Mouse (Mus musculus) liver, embryonic 13.5 days (tissue): ENCODE results near the gene Fam131c. TPM values are rescaled to one million over a fixed set of nuclear protein-coding genes. Genes with fewer than 3 reads are reported as not detected.
A peak's percentile ranks its signal among the peaks of the same experiment; 100 is the strongest.

Source experiments
- ATAC-seq: fragments of 200-750 bp; cut with Nextera tagmentation; 2 replicates; pipeline ENCODE4 v1.8.0; 2017; ENCODE audit warnings: low read depth, mild to moderate bottlenecking, moderate number of reproducible peaks, moderate library complexity
- DNase-seq: peaks from one replicate; pipeline ENCODE4 v3.0.0; 2022
- H3K27ac ChIP-seq: fragments of 300-500 bp; sonication (generic); 2 replicates; pipeline ENCODE4 v1.5.1; 2015; ENCODE audit warnings: moderate library complexity, mild to moderate bottlenecking, inconsistent platforms
- H3K27me3 ChIP-seq: fragments of 300-500 bp; sonication (generic); 2 replicates; pipeline ENCODE4 v1.6.1; 2015; ENCODE audit warnings: mild to moderate bottlenecking, inconsistent platforms
- H3K36me3 ChIP-seq: fragments of 300-500 bp; sonication (generic); 2 replicates; pipeline ENCODE4 v1.6.1; 2015; ENCODE audit warnings: mild to moderate bottlenecking, inconsistent platforms
- H3K4me1 ChIP-seq: fragments of 300-500 bp; sonication (generic); replicated peaks from 2 replicates; pipeline ENCODE4 v1.6.1; 2015; ENCODE audit warnings: inconsistent platforms
- H3K4me2 ChIP-seq: fragments of 300-500 bp; sonication (generic); 2 replicates; pipeline ENCODE4 v1.6.1; 2015; ENCODE audit warnings: inconsistent platforms, mild to moderate bottlenecking, moderate library complexity
- H3K4me3 ChIP-seq: fragments of 300-500 bp; sonication (generic); replicated peaks from 2 replicates; pipeline ENCODE4 v1.5.1; 2015; ENCODE audit warnings: mild to moderate bottlenecking, inconsistent platforms
- H3K9ac ChIP-seq: fragments of 300-500 bp; sonication (generic); 2 replicates; pipeline ENCODE4 v1.6.1; 2015; ENCODE audit warnings: mild to moderate bottlenecking, inconsistent platforms
- H3K9me3 ChIP-seq: fragments of 300-500 bp; sonication (generic); replicated peaks from 2 replicates; pipeline ENCODE4 v1.6.1; 2016; ENCODE audit warnings: inconsistent platforms
- WGBS: fragments of 180-500 bp; shearing (Covaris S2); methylation state at CpG from one replicate; pipeline ENCODE4 v1.1.7; 2015; ENCODE audit not compliant: insufficient replicate concordance; 5-methylcytosine and 5-hydroxymethylcytosine counted together
- polyA plus RNA-seq: library from polyadenylated mRNA; unstranded; fragments of >200 nt; fragmentation: Nextera tagmentation; extraction: Ambion mirVana; gene quantifications from 2 replicates; pipeline ENCODE4 v1.2.1, GENCODE M21; 2015

Fam131c gene
- polyA plus RNA-seq, 1 experiment from 2014 or later, result 0.09 TPM

DNA sequence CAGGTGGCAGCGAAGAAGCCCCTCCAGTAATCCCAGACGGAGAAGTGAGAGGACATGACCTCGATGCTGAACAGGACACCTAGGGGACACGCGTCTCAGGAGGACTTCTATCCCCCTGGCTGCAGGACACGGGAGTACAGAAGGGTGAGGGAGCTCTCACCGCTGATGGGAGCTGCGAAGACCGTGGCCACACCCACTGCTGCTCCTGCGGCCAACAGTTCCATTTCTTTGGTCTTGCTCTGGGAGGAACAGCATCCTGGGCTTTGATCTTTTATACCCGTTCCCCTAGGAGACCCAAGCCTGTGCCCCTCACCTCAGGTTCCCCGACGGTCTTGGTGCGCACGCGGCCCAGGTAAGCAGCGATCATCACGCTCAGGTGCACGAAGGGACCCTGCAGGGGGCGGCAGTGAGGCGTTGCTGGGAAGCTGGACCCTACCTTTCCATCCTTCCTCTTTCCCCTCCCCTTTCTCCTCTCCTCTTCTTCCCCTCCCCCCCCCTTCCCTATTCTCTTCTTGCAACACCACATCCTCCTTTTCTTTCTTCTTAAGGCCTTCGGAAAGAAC, 43.5 kb downstream of the Fam131c start:
- Histone ChIP-seq H3K27ac (no peak overlapping the region), H3K9ac (no peak overlapping the region), H3K27me3 (peaks cover 12% of the 10 kb centered on the region; the same call in 1 of the 2 replicates), H3K36me3 (no peaks in the 10 kb centered on the region), H3K9me3 (no peaks in the 10 kb centered on the region), H3K4me3 (no peak overlapping the region), H3K4me1 (no peaks in the 10 kb centered on the region), H3K4me2 (no peak overlapping the region)
- whole genome bisulfite sequencing, result 25% methylated on average over 22 of the region's 22 CpGs
- ATAC-seq (no peak), DNase-seq (no peak)

DNA sequence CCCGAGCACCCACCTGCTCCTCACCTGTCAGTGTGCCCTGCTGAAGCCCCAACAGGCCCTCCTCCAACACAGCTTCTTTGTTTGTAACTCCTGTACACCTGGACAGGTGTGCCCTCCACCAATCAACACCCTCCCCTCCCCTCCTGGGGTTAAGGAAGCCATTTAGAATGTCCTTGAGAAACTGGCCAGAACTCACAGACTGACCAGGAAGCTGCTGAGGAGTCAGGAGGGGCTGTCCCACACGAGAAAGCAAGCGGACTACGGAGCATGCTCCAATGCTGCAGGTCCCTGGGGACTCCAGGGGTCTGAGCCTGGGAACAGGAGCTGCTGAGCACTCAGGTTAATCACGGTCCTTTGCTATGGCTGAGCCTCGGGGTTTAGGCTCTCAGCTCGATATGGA, 47.9 kb downstream of the Fam131c start, which contains the start of gene Clcnkb:
TSS of gene Clcnkb (minus strand) at position 91 of the 400 bp plus-strand sequence.
- Histone ChIP-seq H3K9me3 (no peaks in the 10 kb centered on the region), H3K27me3 (peaks cover 9% of the 10 kb centered on the region; the same call in 1 of the 2 replicates), H3K27ac (no peak within 1 kb of the TSS), H3K4me3 (no peak within 1 kb of the TSS), H3K9ac (no peak within 1 kb of the TSS), H3K36me3 (no peaks in the 10 kb centered on the region), H3K4me2 (no peak within 1 kb of the TSS), H3K4me1 (peaks cover 7% of the 10 kb centered on the region)
- no peak for DNase-seq
- no peak for ATAC-seq
- WGBS, result 45% methylated on average over 7 of the region's 7 CpGs

DNA sequence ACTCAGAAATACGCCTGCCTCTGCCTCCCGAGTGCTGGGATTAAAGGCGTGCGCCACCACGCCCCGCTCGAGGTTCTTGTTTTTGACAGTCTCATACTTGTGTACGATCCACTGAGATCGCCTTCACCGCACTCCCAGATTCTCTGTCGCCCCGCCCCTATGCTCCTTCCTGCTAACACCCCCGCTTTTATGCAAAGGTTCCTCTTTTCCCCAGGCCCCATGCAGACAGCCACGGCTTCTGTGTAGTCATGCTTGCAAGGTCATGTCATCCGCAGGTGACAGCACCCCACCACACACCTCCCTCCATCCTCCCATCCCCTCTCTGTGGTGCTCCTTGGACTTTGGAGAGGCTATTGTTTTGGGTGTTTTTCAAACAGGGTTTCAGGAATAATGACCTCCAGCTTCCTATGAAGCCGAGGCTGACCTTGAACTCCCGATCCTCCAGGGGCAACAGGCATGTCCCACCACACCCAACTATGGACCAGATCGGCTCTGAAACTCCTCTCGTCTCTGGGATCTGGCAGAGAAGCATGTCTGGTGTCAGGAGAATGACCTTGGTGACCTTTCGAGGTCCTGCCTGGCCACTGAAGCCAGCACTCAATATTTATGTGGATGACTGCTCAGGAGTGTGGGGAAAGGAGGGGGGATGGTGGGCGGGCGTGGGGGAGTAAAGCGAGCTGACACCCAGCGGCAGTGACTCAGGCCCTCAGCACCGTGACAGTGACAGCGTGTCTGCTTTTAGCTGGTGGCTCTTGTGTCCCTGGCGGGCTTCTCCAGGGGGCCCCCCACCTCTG, 51.6 kb downstream of the Fam131c start:
- peaks cover 32% of the 10 kb centered on the region for H3K27me3 ChIP-seq
- H3K4me3 ChIP-seq, result no peak overlapping the region
- 20% methylated on average over 27 of the region's 27 CpGs for WGBS
- DNase-seq (no peak), ATAC-seq (no peak)
- no peak overlapping the region for H3K4me2 ChIP-seq
- no peaks in the 10 kb centered on the region for H3K9me3 ChIP-seq
- no peaks in the 10 kb centered on the region for H3K36me3 ChIP-seq
- H3K4me1 ChIP-seq, result peaks cover 17% of the 10 kb centered on the region
- no peak overlapping the region for H3K27ac ChIP-seq
- H3K9ac ChIP-seq, result no peak overlapping the region

DNA sequence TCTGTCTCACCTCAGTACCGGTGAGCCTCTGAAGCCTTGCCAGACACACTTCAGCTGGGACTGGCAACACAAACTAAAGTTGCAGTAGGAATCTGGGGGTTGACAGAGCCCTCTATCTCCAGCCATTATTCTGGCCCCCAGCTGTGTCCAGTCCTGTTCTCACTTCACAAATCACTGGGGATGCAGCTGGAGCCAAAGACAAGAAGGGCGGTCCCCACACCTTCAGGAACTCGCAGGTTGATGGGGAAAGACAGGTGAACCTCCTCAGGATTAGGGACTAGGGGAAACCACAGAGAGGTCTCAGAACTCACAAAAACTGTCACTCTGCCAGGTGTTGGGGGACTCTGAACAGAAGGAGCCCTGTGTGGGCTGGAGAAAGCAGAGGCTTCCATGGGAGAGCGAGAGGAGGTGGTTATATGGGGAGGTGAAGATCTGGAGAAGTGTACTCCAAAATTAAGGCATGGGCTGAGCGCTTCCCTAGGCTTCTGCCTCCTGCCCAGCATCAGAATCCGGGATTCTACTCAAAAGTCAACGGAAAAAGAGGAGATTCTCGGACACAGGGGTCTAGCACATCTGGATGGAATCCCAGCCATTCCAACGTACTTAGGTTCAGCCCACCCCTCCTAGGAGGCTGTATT, 52.3 kb downstream of the Fam131c start, which contains the start of gene Hspb7:
TSS of gene Hspb7 (plus strand) at position 588 of the 638 bp plus-strand sequence.
- no peak for ATAC-seq
- no peaks in the 10 kb centered on the region for H3K9me3 ChIP-seq
- H3K4me2 ChIP-seq, result no peak within 1 kb of the TSS
- no peak within 1 kb of the TSS for H3K27ac ChIP-seq
- H3K4me1 ChIP-seq, result peaks cover 18% of the 10 kb centered on the region
- no peaks in the 10 kb centered on the region for H3K36me3 ChIP-seq
- H3K4me3 ChIP-seq, result no peak within 1 kb of the TSS
- H3K9ac ChIP-seq, result no peak within 1 kb of the TSS
- DNase-seq, result no peak
- WGBS, result 44% methylated on average over 9 of the region's 9 CpGs
- H3K27me3 ChIP-seq, result peaks cover 38% of the 10 kb centered on the region

DNA sequence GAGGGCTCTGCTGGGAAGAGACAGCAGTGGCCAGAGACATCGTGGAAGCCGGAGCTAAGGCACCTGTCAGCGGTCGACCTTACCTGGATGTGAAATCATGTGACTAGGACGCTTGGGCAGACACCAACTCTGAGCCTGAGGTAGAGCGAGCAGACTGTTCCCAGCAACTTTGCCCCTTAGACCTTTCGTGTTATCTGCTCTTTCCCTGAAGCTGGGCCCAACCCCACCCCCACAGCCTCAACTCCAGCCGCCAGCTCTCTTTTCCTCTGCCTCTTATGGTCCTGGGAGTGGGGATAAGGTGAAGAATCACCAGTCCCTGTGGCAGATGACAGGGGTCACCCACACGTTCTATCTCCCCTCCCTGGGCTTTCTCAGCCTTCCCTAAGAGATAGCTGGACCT, 52.9 kb downstream of the Fam131c start:
- ATAC-seq (no peak), DNase-seq (no peak)
- Histone ChIP-seq H3K36me3 (no peaks in the 10 kb centered on the region), H3K4me1 (peaks cover 23% of the 10 kb centered on the region), H3K27ac (no peak overlapping the region), H3K27me3 (peaks cover 44% of the 10 kb centered on the region), H3K9ac (no peak overlapping the region), H3K4me3 (no peak overlapping the region), H3K9me3 (no peaks in the 10 kb centered on the region), H3K4me2 (no peak overlapping the region)
- WGBS, result 35% methylated on average over 9 of the region's 9 CpGs

DNA sequence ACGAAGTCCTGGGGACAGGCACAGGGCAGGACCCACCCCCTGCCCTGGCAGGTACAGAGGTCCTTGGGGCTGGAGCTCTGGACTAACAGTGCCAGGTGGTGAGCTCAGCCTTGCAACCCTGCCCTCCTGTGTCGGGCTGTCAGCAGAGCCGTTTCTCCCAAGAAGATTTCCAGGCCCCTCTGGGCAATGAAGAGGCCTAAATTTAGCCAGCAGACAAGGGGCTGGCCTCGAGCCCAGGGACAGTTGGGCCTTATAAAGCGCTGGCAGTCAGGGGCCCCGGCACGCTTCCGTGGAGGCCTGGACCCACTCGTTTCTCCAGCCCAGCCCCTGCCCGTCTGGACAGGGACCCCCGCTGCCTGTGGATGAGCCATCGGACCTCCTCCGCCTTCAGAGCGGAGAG, 53.4 kb downstream of the Fam131c start:
- no peaks in the 10 kb centered on the region for H3K36me3 ChIP-seq
- H3K9ac ChIP-seq, result no peak overlapping the region
- H3K27me3 ChIP-seq, result peaks cover 49% of the 10 kb centered on the region
- 57% methylated on average over 14 of the region's 14 CpGs for WGBS
- DNase-seq (no peak), ATAC-seq (no peak)
- no peak overlapping the region for H3K4me3 ChIP-seq
- no peak overlapping the region for H3K4me2 ChIP-seq
- no peak overlapping the region for H3K27ac ChIP-seq
- peaks cover 27% of the 10 kb centered on the region for H3K4me1 ChIP-seq
- no peaks in the 10 kb centered on the region for H3K9me3 ChIP-seq

DNA sequence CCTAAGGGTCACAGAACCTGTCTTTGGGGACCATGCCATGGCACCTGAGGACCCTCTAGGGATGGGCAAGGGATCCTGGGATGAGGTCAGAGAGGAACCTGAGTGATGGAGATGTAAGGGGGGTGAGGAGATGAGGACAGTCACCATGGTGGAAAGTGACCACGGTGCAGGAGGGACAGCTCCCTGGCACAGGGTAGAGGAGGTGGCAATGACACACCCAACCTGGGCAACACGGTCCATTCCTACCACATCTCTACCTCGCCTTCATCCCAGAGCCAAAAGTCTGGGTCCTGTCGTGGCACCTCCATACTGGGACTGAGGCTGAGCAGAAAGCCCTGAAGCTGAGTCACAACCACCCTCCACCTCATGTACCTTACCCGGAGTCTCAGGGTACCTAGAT, 54.8 kb downstream of the Fam131c start:
- ATAC-seq, result no peak
- H3K36me3 ChIP-seq, result no peaks in the 10 kb centered on the region
- DNase-seq, result no peak
- no peak overlapping the region for H3K27ac ChIP-seq
- H3K9me3 ChIP-seq, result no peaks in the 10 kb centered on the region
- no peak overlapping the region for H3K9ac ChIP-seq
- no peak overlapping the region for H3K4me2 ChIP-seq
- 64% methylated on average over 5 of the region's 5 CpGs for WGBS
- peaks cover 62% of the 10 kb centered on the region for H3K27me3 ChIP-seq
- H3K4me3 ChIP-seq, result no peak overlapping the region
- H3K4me1 ChIP-seq, result peaks cover 27% of the 10 kb centered on the region

DNA sequence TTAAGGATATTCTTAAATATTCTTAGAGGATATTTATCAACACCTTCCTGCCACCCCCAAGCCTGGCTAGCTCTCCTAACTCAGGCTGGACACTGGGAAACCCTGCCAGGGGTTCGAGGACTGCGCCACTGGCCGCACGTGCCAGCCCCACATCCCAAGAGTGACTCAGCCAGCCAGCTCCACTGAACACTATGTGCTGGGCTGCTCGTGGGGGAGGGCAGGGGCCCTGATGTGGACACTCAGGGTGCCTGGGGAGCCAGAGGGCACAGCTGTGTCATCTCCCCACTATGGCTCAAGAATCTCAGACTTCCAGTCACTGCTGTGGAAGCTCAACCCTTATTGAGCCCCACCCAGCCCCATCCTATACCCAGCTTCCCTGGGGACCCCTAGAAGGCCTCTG, 55.3 kb downstream of the Fam131c start:
- Histone ChIP-seq H3K4me3 (no peak overlapping the region), H3K4me2 (no peak overlapping the region), H3K27me3 (peaks cover 66% of the 10 kb centered on the region), H3K36me3 (no peaks in the 10 kb centered on the region), H3K9me3 (no peaks in the 10 kb centered on the region), H3K4me1 (peaks cover 27% of the 10 kb centered on the region), H3K9ac (no peak overlapping the region), H3K27ac (no peak overlapping the region)
- 71% methylated on average over 5 of the region's 5 CpGs for WGBS
- DNase-seq (no peak), ATAC-seq (no peak)

DNA sequence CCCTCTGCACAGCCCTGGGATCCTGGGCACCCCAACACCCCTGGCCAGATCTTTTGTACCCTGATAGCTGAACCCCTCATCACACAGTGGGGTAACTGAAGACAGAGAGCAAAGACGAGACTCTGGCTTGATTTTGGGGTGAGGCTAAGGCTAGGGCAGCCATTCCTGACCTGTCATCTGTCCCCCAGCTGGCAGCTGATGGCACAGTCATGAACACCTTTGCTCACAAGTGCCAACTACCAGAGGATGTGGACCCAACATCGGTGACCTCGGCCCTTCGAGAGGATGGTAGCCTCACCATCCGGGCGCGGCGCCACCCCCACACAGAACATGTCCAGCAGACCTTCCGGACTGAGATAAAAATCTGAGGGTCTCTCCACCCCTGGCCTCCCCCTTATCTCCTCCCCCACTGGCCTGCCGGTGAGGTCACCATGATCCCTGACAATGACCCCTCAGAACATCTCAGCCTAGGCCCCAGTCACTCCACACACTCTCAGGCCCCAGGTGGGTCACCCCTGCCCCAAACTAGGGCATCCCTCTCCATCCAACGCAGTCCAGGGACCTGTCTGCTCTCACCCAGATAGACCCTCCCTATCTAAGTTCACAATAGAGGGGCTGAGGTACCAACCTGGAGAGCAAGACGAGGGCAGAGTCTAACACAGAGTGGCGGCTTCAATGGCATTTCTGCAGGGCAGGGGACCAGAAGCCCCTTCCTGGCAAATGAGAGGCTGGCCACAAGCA, 55.8 kb downstream of the Fam131c start:
- WGBS, result 67% methylated on average over 13 of the region's 13 CpGs
- Histone ChIP-seq H3K4me1 (peaks cover 27% of the 10 kb centered on the region), H3K27ac (no peak overlapping the region), H3K27me3 (peaks cover 70% of the 10 kb centered on the region), H3K36me3 (no peaks in the 10 kb centered on the region), H3K4me2 (no peak overlapping the region), H3K4me3 (no peak overlapping the region), H3K9me3 (no peaks in the 10 kb centered on the region), H3K9ac (no peak overlapping the region)
- no peak for DNase-seq
- ATAC-seq, result no peak

DNA sequence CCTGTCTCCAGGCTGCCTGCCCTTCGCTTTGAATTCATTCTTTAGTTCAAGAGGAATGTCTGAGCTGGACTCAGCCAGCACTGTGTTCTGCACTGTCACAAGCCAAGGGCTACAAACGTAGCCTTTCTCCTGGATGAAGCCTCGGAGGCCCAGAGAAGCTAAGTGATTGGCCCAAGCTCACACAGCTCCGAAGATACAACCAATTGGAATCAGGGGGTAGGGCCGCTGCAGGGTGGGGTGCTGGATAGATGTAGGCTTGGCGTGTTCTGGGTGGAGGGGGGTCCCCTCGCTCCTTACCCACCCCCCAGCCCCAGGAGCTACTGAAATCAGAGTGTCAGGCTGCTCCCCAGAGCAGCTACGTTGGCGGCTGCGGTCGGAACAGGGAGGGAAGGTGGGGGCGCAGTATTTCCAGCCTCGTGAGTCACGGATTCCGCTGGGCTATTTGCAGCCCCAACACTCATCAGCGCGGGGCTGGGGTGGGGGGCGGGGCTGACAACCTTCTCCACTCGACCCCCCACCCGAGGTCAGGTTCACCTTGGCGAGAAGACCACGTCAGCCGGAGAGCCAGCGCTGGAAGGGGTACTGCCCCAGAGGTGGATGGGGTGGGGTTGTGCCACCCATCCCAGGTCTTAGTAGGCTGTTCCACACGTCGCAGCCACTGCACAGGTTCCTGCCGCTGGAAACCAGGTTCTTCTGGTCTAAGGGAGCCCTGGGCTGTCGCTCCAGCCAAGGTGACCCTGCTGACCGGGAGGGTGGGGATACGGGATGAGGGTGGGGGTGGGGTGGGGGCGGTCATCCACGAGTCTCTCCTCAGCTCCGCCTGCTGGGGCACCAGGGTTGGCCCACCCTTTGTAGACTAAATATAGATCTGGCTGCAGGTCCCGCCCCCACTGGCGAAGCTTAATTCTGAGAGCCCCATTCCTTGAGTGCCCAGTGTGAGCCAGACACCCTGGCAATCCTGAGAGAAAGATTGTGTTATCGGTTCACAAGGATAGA, 57.8 kb downstream of the Fam131c start:
- ATAC-seq (0 out of 2 replicates have a peak, but pooled peaks have one; percentile 36), DNase-seq (no peak)
- H3K27me3 ChIP-seq, result peaks cover 70% of the 10 kb centered on the region
- no peak overlapping the region for H3K9ac ChIP-seq
- peak overlapping the region; percentile 33 for H3K4me3 ChIP-seq
- H3K36me3 ChIP-seq, result no peaks in the 10 kb centered on the region
- peaks cover 20% of the 10 kb centered on the region for H3K4me1 ChIP-seq
- 5% methylated on average over 35 of the region's 36 CpGs for WGBS
- no peaks in the 10 kb centered on the region for H3K9me3 ChIP-seq
- no peak overlapping the region for H3K27ac ChIP-seq
- H3K4me2 ChIP-seq, result peak overlapping the region; percentile 56
